Mouse (Mus musculus) liver, embryonic 11.5 days (tissue): ENCODE measurements around the gene Sp3. TPM values are rescaled to one million over a fixed set of nuclear protein-coding genes. Genes with fewer than 3 reads are reported as not detected.
"Not testable (repeated sequence)": the region's sequence is repeated elsewhere in the genome, so short reads cannot be mapped to it uniquely, and the experiment has no call there.

ENCODE experiments used
- ATAC-seq: fragments of 200-750 bp; cut with Nextera tagmentation; replicated peaks from 2 replicates; pipeline ENCODE4 v1.8.0; 2017; ENCODE audit warnings: moderate number of reproducible peaks, mild to moderate bottlenecking, moderate TSS enrichment, moderate library complexity; ENCODE audit not compliant: low FRiP score
- DNase-seq: peaks from one replicate; pipeline ENCODE4 v3.0.0-alpha.2; 2017; ENCODE audit warnings: low spot score
- H3K27ac ChIP-seq: fragments of 300-500 bp; sonication (generic); 2 replicates; pipeline ENCODE4 v1.5.1; 2014; ENCODE audit warnings: mild to moderate bottlenecking, low read depth, low read length, control low read depth
- H3K27me3 ChIP-seq: fragments of 300-500 bp; sonication (generic); replicated peaks from 2 replicates; pipeline ENCODE4 v1.6.1; 2014; ENCODE audit warnings: low read length, mixed read lengths; ENCODE audit not compliant: control insufficient read depth, insufficient read depth
- H3K36me3 ChIP-seq: fragments of 300-500 bp; sonication (generic); 2 replicates; pipeline ENCODE4 v1.6.1; 2014; ENCODE audit warnings: mild to moderate bottlenecking, low read length, moderate library complexity, mixed read lengths; ENCODE audit not compliant: control insufficient read depth, insufficient read depth
- H3K4me1 ChIP-seq: fragments of 300-500 bp; sonication (generic); replicated peaks from 2 replicates; pipeline ENCODE4 v1.6.1; 2014; ENCODE audit warnings: low read length, mixed read lengths; ENCODE audit not compliant: control insufficient read depth, insufficient read depth
- H3K4me2 ChIP-seq: fragments of 300-500 bp; sonication (generic); 2 replicates; pipeline ENCODE4 v1.6.1; 2014; ENCODE audit warnings: mild to moderate bottlenecking, control low read depth, moderate library complexity
- H3K4me3 ChIP-seq: fragments of 300-500 bp; sonication (generic); 2 replicates; pipeline ENCODE4 v1.5.1; 2014; ENCODE audit warnings: low read depth, low read length, control low read depth
- H3K9ac ChIP-seq: fragments of 300-500 bp; sonication (generic); 2 replicates; pipeline ENCODE4 v1.6.1; 2014; ENCODE audit warnings: low read depth, low read length, control low read depth
- H3K9me3 ChIP-seq: fragments of 300-500 bp; sonication (generic); 2 replicates; pipeline ENCODE4 v1.6.1; 2016; ENCODE audit warnings: low read length, inconsistent platforms, mixed read lengths; ENCODE audit not compliant: control insufficient read depth
- WGBS: fragments of 180-500 bp; shearing (Covaris S2); extraction: QIAGEN DNeasy Blood & Tissue Kit; methylation state at CpG from one replicate; pipeline ENCODE4 v1.1.7; 2014; 5-methylcytosine and 5-hydroxymethylcytosine counted together
- polyA plus RNA-seq: library from polyadenylated mRNA; unstranded; fragments of >200 nt; fragmentation: Nextera tagmentation; extraction: Ambion mirVana; gene quantifications from 2 replicates; pipeline ENCODE4 v1.2.1, GENCODE M21; 2014

Sp3 gene
- polyA plus RNA-seq, 1 experiment from 2014 or later = 49.6 TPM

GRCm38 (mm10) chr2:72997586-72997985 lies 17.3 kb upstream of the Sp3 start:
- no peak overlapping the region for H3K4me2 ChIP-seq
- H3K4me1 ChIP-seq = peaks cover 14% of the 10 kb centered on the region
- no peak for DNase-seq
- H3K4me3 ChIP-seq = no peak overlapping the region
- ATAC-seq = no peak
- no peaks in the 10 kb centered on the region for H3K27me3 ChIP-seq
- no peak overlapping the region for H3K9ac ChIP-seq
- 86% methylated on average over 4 of the region's 4 CpGs for WGBS
- no peak overlapping the region for H3K27ac ChIP-seq
- H3K36me3 ChIP-seq = no peaks in the 10 kb centered on the region
- H3K9me3 ChIP-seq = no peaks in the 10 kb centered on the region

GRCm38 (mm10) chr2:72996808-72997378 lies 16.6 kb upstream of the Sp3 start:
- Histone ChIP-seq H3K9me3 (no peaks in the 10 kb centered on the region), H3K4me1 (peaks cover 9% of the 10 kb centered on the region), H3K27ac (no peak overlapping the region), H3K36me3 (no peaks in the 10 kb centered on the region), H3K27me3 (no peaks in the 10 kb centered on the region), H3K4me3 (no peak overlapping the region), H3K9ac (no peak overlapping the region), H3K4me2 (no peak overlapping the region)
- no peak for DNase-seq
- WGBS = 61% methylated on average over 9 of the region's 9 CpGs
- ATAC-seq = peak; percentile 48; the same call in 1 of the 2 replicates

GRCm38 (mm10) chr2:72995346-72996097 lies 15.3 kb upstream of the Sp3 start:
- Histone ChIP-seq H3K27me3 (no peaks in the 10 kb centered on the region), H3K4me2 (no peak overlapping the region), H3K4me1 (peaks cover 9% of the 10 kb centered on the region), H3K9ac (no peak overlapping the region), H3K9me3 (no peaks in the 10 kb centered on the region), H3K27ac (no peak overlapping the region), H3K4me3 (no peak overlapping the region), H3K36me3 (no peaks in the 10 kb centered on the region)
- DNase-seq (no peak), ATAC-seq (no peak)
- 71% methylated on average over 9 of the region's 9 CpGs for WGBS

GRCm38 (mm10) chr2:72994165-72994564 lies 13.9 kb upstream of the Sp3 start:
- Histone ChIP-seq H3K9me3 (peaks cover 5% of the 10 kb centered on the region), H3K4me1 (peaks cover 6% of the 10 kb centered on the region)
- no peak for DNase-seq

DNA sequence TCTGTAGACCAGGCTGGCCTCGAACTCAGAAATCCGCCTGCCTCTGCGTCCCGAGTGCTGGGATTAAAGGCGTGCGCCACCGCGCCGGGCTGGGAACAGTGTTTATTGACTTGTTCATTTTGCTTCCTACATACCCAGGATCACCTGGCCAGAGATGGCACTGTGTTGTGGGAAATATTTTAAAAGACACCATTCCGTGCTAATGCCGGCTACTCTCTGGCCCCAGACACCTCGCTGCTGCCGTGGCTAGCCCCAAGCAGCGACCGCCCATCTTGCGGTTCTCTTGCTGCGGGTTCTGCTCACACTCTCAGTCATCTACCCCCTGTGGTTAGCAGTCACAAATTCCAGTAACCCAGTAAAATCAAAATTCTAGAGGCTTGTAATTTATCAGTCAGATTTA lies 12.3 kb upstream of the Sp3 start:
- Histone ChIP-seq H3K27me3 (no peaks in the 10 kb centered on the region), H3K9me3 (peaks cover 5% of the 10 kb centered on the region), H3K36me3 (0 out of 2 replicates have a peak, but pooled peaks cover 2% of the 10 kb centered on the region), H3K4me2 (no peak overlapping the region), H3K4me3 (no peak overlapping the region), H3K9ac (no peak overlapping the region), H3K4me1 (peaks cover 6% of the 10 kb centered on the region), H3K27ac (no peak overlapping the region)
- WGBS = 93% methylated on average over 17 of the region's 17 CpGs
- no peak for DNase-seq
- no peak for ATAC-seq

More at GRCm38 (mm10) chr2:72994165-72994564, 13.9 kb upstream of the Sp3 start:
- Histone ChIP-seq H3K27me3 (no peaks in the 10 kb centered on the region), H3K36me3 (0 out of 2 replicates have a peak, but pooled peaks cover 2% of the 10 kb centered on the region), H3K9ac (no peak overlapping the region), H3K27ac (no peak overlapping the region), H3K4me3 (no peak overlapping the region), H3K4me2 (no peak overlapping the region)
- ATAC-seq = no peak
- WGBS = 80% methylated on average over 2 of the region's 2 CpGs

DNA sequence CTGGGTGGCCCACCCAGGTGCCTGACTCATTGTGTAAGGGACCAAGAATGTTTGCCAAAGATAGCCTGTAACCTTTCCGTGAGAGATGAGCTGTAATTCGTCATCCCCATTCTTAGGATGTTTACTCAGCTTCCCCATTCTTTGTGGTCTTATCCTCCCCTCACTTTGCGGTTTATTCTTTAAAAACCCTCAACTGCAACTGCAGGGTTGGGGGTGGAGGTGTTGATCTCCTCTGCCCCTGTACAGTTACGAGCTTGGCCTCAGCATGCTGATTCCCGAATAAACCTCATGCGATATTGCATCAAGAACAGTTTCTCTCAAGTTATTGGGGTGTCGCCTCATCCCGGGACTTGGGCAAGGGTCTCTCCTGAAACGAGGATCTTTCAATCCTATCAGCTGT lies 8.7 kb upstream of the Sp3 start:
- not testable (repeated sequence) for H3K4me2 ChIP-seq, ATAC-seq, H3K9me3 ChIP-seq, DNase-seq, H3K4me1 ChIP-seq, H3K36me3 ChIP-seq, H3K27ac ChIP-seq, H3K27me3 ChIP-seq, H3K4me3 ChIP-seq, H3K9ac ChIP-seq
- 77% methylated on average over 9 of the region's 9 CpGs for WGBS

DNA sequence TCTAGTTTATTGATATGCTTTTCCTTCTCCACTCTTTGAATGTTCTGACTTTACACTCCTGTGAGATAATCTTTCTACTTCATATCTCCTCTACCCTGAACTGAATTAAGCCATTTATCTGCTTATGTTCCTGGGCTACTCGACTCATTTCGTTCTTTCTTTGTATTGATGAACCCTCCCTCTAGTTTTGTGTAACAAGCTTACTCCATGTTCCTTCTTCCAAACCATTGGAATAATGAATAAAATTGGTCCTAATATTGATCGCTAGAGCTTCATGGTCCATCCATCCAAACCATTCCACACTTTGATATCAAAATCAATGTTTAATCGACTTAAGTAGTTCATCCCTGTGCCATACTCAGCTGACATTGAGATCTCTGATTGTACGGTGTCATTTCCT lies 6.4 kb upstream of the Sp3 start, which contains the start of gene Gm11084:
Gene Gm11084, minus strand, starts transcription at position 101 of the 400 bp plus-strand sequence.
- no peak for ATAC-seq
- WGBS = 84% methylated on average over 5 of the region's 5 CpGs
- no peak within 1 kb of the TSS for H3K4me2 ChIP-seq

GRCm38 (mm10) chr2:72985516-72985915 lies 5.3 kb upstream of the Sp3 start:
- no peak overlapping the region for H3K9ac ChIP-seq
- ATAC-seq (no peak), DNase-seq (no peak)
- H3K27me3 ChIP-seq = no peaks in the 10 kb centered on the region
- H3K4me1 ChIP-seq = peaks cover 4% of the 10 kb centered on the region; the same call in 1 of the 2 replicates
- no peak overlapping the region for H3K4me2 ChIP-seq
- H3K4me3 ChIP-seq = no peak overlapping the region
- 0 out of 2 replicates have a peak, but pooled peaks cover 2% of the 10 kb centered on the region for H3K36me3 ChIP-seq
- H3K9me3 ChIP-seq = peaks cover 5% of the 10 kb centered on the region
- H3K27ac ChIP-seq = no peak overlapping the region
- 54% methylated on average over 1 of the region's 1 CpGs for WGBS

More for the DNA sequence above, 6.4 kb upstream of the Sp3 start, which contains the start of gene Gm11084:
- 0 out of 2 replicates have a peak, but pooled peaks cover 2% of the 10 kb centered on the region for H3K36me3 ChIP-seq
- DNase-seq = no peak
- no peak within 1 kb of the TSS for H3K27ac ChIP-seq
- no peaks in the 10 kb centered on the region for H3K27me3 ChIP-seq
- peaks cover 2% of the 10 kb centered on the region; the same call in 1 of the 2 replicates for H3K4me1 ChIP-seq
- H3K9ac ChIP-seq = no peak within 1 kb of the TSS
- no peak within 1 kb of the TSS for H3K4me3 ChIP-seq
- peaks cover 5% of the 10 kb centered on the region for H3K9me3 ChIP-seq
